Mouse (Mus musculus) brown adipose tissue, adult 24 weeks (tissue): ENCODE data around the gene Tmem189. TPM values are rescaled to one million over a fixed set of nuclear protein-coding genes. Genes with fewer than 3 reads are reported as not detected.

Experiments used
- H3K27ac ChIP-seq: fragments of 200-500 bp; replicated peaks from 2 replicates; pipeline ENCODE4 v1.5.1; 2012; ENCODE audit warnings: low read depth, mild to moderate bottlenecking, low read length
- H3K4me1 ChIP-seq: fragments of 200-500 bp; 2 replicates; pipeline ENCODE4 v1.6.1; 2012; ENCODE audit warnings: low read length, mixed read lengths; ENCODE audit not compliant: control insufficient read depth, insufficient read depth, insufficient read length
- H3K4me3 ChIP-seq: fragments of 200-500 bp; 2 replicates; pipeline ENCODE4 v1.5.1; 2012; ENCODE audit warnings: low read depth, mild to moderate bottlenecking, low read length, moderate library complexity; ENCODE audit not compliant: insufficient read depth
- polyA plus RNA-seq: library from polyadenylated mRNA; stranded (reverse); fragments of >200 nt; gene quantifications from 2 replicates; pipeline ENCODE4 v1.2.4, GENCODE M21; 2012; ENCODE audit not compliant: missing spikeins, insufficient read depth, insufficient read length

Gene Tmem189
- polyA plus RNA-seq, 1 experiment, result 19.3 TPM

DNA sequence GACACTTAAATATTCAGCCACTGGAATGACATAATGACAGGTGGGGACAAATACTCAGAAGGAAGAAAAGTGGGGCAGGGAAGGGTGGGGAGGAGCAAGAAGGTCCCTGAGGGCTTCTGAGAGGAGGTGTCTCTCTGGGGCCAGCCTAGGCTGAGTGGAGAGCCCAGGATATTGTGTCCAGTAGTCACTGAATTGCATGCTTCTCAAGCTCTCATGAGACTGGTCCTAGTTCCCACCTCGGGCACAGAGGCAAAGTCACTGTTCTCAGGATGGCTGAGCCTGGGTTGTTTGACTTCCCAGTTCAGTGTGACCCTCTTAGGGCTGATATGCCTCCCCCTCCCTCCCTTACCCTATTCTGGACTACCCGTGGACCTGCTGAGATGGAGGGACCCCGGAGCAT is 3.2 kb upstream of the Tmem189 start:
- peaks cover 29% of the 10 kb centered on the region for H3K4me1 ChIP-seq
- H3K27ac ChIP-seq, result peak overlapping the region; percentile 99
- peak overlapping the region; percentile 94 for H3K4me3 ChIP-seq

GRCm38 (mm10) chr2:167691871-167692661 is 2.4 kb upstream of the Tmem189 start:
- Histone ChIP-seq H3K27ac (peak overlapping the region; percentile 99), H3K4me1 (peaks cover 32% of the 10 kb centered on the region), H3K4me3 (peak overlapping the region; percentile 94)

GRCm38 (mm10) chr2:167691410-167691809 is 1.8 kb upstream of the Tmem189 start:
- peaks cover 28% of the 10 kb centered on the region for H3K4me1 ChIP-seq
- H3K4me3 ChIP-seq, result peak overlapping the region; percentile 94
- peak overlapping the region; percentile 99 for H3K27ac ChIP-seq

- Histone ChIP-seq H3K27ac (peak overlapping the region; percentile 99), H3K4me3 (peak overlapping the region; percentile 94), H3K4me1 (peaks cover 23% of the 10 kb centered on the region)
Observed at GRCm38 (mm10) chr2:167690962-167691311, 1.3 kb upstream of the Tmem189 start.

DNA sequence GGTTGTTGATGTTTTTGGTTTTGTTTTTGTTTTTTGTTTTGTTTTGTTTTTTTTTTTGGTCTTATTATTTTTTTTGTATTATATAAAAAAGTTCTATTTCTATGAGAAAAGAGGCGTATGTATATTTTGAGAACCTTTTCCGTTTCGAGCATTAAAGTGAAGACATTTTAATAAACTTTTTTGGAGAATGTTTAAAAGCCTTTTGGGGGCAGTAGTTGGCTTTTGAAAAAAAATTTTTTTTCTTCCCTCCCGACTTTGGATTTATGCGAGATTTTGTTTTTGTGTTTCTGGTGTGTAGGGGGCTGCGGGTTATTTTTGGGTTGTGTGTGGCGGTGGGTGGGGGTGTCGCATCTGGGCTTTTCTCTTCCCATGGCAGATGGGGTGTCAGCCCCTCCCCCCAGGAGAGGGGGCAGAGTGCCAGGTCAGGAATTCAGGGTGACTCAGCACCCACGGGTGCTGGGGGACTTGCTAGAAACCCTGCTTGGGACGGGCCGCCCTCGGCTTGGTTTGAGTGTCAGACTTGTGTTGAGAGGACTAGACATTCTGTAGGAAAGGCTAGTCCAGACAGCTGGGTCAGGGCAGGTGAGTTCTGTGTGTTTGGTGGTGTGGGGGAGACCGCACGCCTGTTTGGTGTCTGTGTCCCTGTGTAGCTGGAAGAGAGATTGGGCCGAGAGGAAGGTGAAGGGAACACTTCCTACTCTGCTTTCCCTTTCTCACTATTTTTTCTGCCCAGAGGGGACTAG is 768 bp upstream of the Tmem189 start:
- Histone ChIP-seq H3K4me1 (peaks cover 17% of the 10 kb centered on the region), H3K4me3 (peak overlapping the region; percentile 95), H3K27ac (peak overlapping the region; percentile 99)

DNA sequence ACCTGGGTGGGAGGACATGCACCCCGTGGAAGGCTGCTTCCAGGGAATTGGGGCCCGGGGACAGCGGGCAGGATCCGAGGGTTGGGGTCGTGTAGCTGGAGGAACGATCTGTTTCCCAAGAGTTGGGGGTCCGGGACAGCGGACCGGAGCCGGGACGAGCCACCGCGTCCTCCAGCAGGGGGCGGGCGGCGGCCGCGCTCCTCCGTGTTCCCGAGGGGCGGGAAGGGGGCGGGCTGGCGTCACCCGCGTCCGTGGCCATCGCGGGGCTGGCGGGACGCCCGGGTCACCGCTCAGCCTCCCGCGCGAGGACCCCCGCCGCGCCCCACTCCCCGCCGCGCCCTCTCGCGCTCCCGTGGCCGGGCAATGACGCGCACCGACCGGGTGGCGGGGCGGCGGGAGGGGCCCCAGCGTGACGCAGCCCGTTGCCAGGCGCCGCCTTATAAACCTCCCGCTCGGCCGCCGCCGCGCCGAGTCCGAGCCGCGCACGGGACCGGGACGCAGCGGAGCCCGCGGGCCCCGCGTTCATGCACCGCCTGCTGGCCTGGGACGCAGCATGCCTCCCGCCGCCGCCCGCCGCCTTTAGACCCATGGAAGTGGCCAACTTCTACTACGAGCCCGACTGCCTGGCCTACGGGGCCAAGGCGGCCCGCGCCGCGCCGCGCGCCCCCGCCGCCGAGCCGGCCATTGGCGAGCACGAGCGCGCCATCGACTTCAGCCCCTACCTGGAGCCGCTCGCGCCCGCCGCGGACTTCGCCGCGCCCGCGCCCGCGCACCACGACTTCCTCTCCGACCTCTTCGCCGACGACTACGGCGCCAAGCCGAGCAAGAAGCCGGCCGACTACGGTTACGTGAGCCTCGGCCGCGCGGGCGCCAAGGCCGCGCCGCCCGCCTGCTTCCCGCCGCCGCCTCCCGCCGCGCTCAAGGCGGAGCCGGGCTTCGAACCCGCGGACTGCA is 847 bp downstream of the Tmem189 start, which contains the start of gene Cebpb:
Gene Cebpb, plus strand, starts transcription at position 418 of the 954 bp plus-strand sequence.
- H3K4me3 ChIP-seq, result peak within 1 kb of the TSS; percentile 95
- H3K27ac ChIP-seq, result peak within 1 kb of the TSS; percentile 95
- peaks cover 8% of the 10 kb centered on the region; the same call in 1 of the 2 replicates for H3K4me1 ChIP-seq

DNA sequence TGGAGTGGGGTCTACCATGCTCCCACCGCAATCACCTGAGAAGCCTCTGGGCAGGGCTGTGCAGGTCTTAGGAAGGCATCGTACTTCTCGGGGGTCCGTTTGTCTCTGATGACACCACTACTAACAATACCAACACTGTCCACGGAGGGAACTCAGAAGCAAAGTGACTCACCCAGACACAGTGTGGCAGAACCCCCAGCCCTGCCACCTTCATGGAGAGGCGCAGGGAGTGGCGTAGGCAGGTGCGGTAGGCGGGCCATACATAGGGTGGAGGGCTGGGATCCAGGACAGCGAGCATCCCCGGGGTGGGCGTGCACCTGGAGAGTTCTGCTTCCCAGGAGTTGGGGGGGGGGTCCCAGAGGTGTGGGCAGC is 1.5 kb downstream of the Tmem189 start:
- H3K27ac ChIP-seq, result peak overlapping the region; percentile 85
- peak overlapping the region; percentile 95 for H3K4me3 ChIP-seq
- peaks cover 8% of the 10 kb centered on the region; the same call in 1 of the 2 replicates for H3K4me1 ChIP-seq

GRCm38 (mm10) chr2:167687651-167688101 is 1.9 kb downstream of the Tmem189 start:
- Histone ChIP-seq H3K27ac (peak overlapping the region; percentile 85), H3K4me1 (peaks cover 8% of the 10 kb centered on the region; the same call in 1 of the 2 replicates), H3K4me3 (peak overlapping the region; percentile 95)

- peak overlapping the region; percentile 77 for H3K27ac ChIP-seq
- no peak overlapping the region for H3K4me3 ChIP-seq
- H3K4me1 ChIP-seq, result peaks cover 8% of the 10 kb centered on the region; the same call in 1 of the 2 replicates
Observed at GRCm38 (mm10) chr2:167687250-167687586, 2.4 kb downstream of the Tmem189 start.

DNA sequence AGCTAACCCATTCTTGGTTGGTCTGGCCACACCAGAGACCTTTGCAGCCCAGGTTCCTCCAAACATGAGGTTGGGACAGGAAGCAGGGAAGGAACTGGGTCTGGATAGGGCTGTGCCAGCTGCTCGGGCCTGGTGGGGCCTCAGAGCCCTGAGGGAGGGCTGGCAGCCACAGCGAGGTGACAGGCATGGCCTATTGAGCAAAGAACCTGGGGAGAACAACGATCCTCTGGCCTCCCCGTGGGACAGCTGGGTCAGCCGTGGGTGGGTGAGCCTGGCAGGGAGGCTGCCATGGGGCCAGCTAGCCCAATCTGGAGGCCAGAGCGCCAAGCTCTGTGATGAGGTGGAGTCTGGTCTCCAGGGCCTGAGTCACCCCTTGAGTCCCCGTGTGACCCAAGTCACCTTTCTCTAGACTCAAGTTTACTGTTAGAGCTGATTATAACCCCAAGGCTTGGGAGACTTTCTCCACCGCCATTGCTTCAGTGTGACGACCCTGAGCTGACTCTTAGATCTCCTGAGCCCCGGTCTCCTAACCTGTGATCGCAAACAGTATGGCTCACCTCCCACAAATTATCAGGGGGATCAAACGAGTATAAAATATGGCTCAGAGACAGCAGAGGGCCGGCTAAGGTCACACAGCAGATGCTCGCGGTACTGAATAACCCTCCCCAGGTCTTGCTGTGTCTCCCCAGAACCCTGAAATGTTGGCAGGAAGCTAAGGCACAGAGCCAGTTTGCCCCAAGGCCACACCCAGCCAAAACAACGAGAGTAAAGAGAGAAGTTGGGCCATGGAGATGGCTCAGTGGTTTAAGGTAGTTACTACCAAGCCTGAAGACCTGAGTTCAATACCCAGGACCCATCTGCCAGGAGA is 3.0 kb downstream of the Tmem189 start:
- H3K4me3 ChIP-seq, result no peak overlapping the region
- H3K27ac ChIP-seq, result peak overlapping the region; percentile 77
- peaks cover 8% of the 10 kb centered on the region; the same call in 1 of the 2 replicates for H3K4me1 ChIP-seq

DNA sequence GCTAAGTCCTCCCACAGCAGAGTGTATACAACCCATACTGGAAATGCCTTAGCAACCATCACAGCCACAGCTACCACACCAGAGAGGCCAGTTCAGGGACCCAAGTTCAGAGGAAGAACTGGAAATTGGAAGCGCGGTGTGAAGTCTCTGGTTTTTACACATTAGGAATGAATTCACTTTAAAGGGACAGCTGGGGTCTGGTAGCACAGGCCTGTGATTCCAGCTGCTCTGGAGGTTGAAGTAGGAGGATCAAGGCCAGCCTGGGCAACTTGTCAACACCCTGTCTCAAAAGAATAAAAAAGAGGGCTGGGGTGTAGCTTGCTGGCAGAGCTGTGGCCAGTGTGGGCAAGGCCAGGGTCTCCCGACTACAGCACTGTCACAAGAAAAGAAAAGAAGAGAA is 3.8 kb downstream of the Tmem189 start:
- Histone ChIP-seq H3K4me1 (peaks cover 8% of the 10 kb centered on the region; the same call in 1 of the 2 replicates), H3K4me3 (no peak overlapping the region), H3K27ac (peak overlapping the region; percentile 77; the same call in 1 of the 2 replicates)

GRCm38 (mm10) chr2:167685137-167685536 is 4.5 kb downstream of the Tmem189 start:
- Histone ChIP-seq H3K27ac (no peak overlapping the region), H3K4me1 (peaks cover 5% of the 10 kb centered on the region; the same call in 1 of the 2 replicates)

DNA sequence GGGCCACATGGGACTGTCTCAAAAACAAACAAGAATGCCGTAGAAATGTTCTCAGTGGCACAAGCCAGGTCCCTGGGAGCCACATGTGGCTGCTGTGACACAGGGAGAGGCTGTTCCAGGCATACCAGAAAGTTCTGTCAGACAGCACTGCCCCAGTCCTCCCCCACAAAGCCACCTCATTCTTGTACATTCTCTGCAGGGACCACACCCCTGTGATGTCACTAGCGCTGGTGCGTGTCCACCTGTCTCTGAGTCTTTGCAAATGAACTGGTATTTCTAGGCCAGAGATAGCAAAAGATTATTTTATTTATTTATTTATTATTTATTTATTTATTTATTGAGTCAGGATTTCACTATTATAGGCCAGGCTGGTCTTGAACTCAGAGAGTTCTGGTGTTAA is 5.9 kb downstream of the Tmem189 start:
- Histone ChIP-seq H3K27ac (no peak overlapping the region), H3K4me1 (peaks cover 5% of the 10 kb centered on the region; the same call in 1 of the 2 replicates), H3K4me3 (no peak overlapping the region)

More at GRCm38 (mm10) chr2:167685137-167685536, 4.5 kb downstream of the Tmem189 start:
- no peak overlapping the region for H3K4me3 ChIP-seq

GRCm38 (mm10) chr2:167680657-167681056 is 9.0 kb downstream of the Tmem189 start:
- H3K27ac ChIP-seq, result no peak overlapping the region
- H3K4me1 ChIP-seq, result no peaks in the 10 kb centered on the region

More at GRCm38 (mm10) chr2:167680657-167681056, 9.0 kb downstream of the Tmem189 start:
- no peak overlapping the region for H3K4me3 ChIP-seq
